16 mouse cellular contexts compared by ENCODE assay signal in the genomic region with DNA sequence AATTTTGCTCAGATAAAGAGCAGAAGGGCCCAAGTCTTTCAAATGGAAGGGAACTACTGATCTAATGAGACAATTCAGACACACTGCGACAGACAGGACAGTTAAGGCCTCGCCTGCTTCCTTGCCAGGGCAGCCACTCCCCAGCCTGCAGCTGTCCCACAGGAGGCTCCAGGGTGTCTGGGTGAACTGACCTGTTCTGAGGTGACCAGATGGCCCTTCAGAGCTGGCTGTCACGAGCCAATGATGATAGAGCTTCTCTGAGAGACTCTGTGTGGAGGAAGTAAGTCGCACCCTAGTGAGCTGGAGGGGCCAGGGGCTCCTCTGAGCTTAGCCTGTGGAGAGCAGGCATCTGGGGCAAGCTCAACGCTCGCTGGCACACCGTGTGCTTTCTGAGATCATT.
DNase-seq lines count a peak whose midpoint lies in the region; ATAC-seq lines count a peak whose summit lies in the region.
"Had no signal": no experiment of that assay in that cellular context is flagged by ENCODE, and none has a peak within 500 bp of the region (broad histone marks: within the 10 kb centered on the region; RNA-seq: fewer than 3 reads in every experiment).

No protein-coding gene starts in this region.

- peaks cover 15% of the 10 kb centered on the region for H3K4me1 ChIP-seq in forebrain, embryonic 16.5 days (replicated peaks; ENCODE audit: control insufficient read depth, insufficient read depth, low read length)
- peaks cover 17% of the 10 kb centered on the region for H3K4me1 ChIP-seq in midbrain, embryonic 14.5 days (ENCODE audit: control insufficient read depth, insufficient read depth, low read length)

- H3K4me3 ChIP-seq in forebrain, embryonic 16.5 days (replicated peaks; ENCODE audit: low read length): no peak overlapping the region
- no peak overlapping the region for H3K4me3 ChIP-seq in midbrain, embryonic 14.5 days (replicated peaks; ENCODE audit: low read depth, low read length)

- H3K27ac ChIP-seq in forebrain, embryonic 16.5 days (ENCODE audit: low read length): peak overlapping the region; percentile 38; the same call in 1 of the 2 replicates
- H3K27ac ChIP-seq in midbrain, embryonic 14.5 days (replicated peaks; ENCODE audit: low read depth, low read length): 0 out of 2 replicates have a peak overlapping the region, but pooled peaks have one; percentile 64

- no peaks in the 10 kb centered on the region for H3K9me3 ChIP-seq in forebrain, embryonic 16.5 days (ENCODE audit: control insufficient read depth, low read length)
- H3K9me3 ChIP-seq in midbrain, embryonic 14.5 days (ENCODE audit: control insufficient read depth, low read length): no peaks in the 10 kb centered on the region

- no peak for ATAC-seq in forebrain, embryonic 16.5 days
- no peak for ATAC-seq in midbrain, embryonic 14.5 days (ENCODE audit: low FRiP score, low TSS enrichment)
- ATAC-seq in erythroblast, adult 5-6 weeks (replicated peaks; ENCODE audit: low FRiP score, poor library complexity, severe bottlenecking): no peak
- ATAC-seq: inflammation-experienced regulatory T-cells, adult 6 months had no signal

- H3K4me2 ChIP-seq in forebrain, embryonic 16.5 days (ENCODE audit: low read length): no peak overlapping the region
- H3K4me2 ChIP-seq in midbrain, embryonic 14.5 days (ENCODE audit: low read length): no peak overlapping the region

- peak; percentile 31 for DNase-seq in gastrocnemius, postnatal 14 days
- DNase-seq in gastrocnemius, adult 8-10 months (ENCODE audit: low spot score in 2 of 2): no peak
- peak; percentile 8 for DNase-seq in A20 (ENCODE audit: low read depth, low spot score)
- DNase-seq in midbrain, embryonic 14.5 days: no peak
- DNase-seq in Muller cell, postnatal 12 days (ENCODE audit: inconsistent ontology term): no peak
- no peak for DNase-seq in urinary bladder, adult 2 months (ENCODE audit: low spot score)
- DNase-seq: adrenal gland, postnatal 25 days; cerebellum, adult 8-10 months; gastrocnemius, postnatal 10 days; lung, adult 2 months; lung, postnatal 36 days; right cerebral cortex, adult 18-20 months; thymus, adult 2 months had no signal

- whole genome bisulfite sequencing in forebrain, embryonic 16.5 days: 63% methylated on average over 7 of the region's 7 CpGs
- 44% methylated on average over 7 of the region's 7 CpGs for WGBS in midbrain, embryonic 14.5 days

- intact Hi-C loops in gastrocnemius, postnatal 14 days (cut with DNase I; ENCODE audit: low total_unique reads): no loop called here

- H3K36me3 ChIP-seq in forebrain, embryonic 16.5 days (ENCODE audit: control insufficient read depth, insufficient read depth): no peaks in the 10 kb centered on the region
- no peaks in the 10 kb centered on the region for H3K36me3 ChIP-seq in midbrain, embryonic 14.5 days (ENCODE audit: control insufficient read depth, insufficient read depth, low read length)

- no peak overlapping the region for H3K9ac ChIP-seq in forebrain, embryonic 16.5 days (replicated peaks; ENCODE audit: low read depth, low read length)
- H3K9ac ChIP-seq in midbrain, embryonic 14.5 days (replicated peaks; ENCODE audit: low read length): no peak overlapping the region; the same call in 1 of the 2 replicates

- H3K27me3 ChIP-seq in forebrain, embryonic 16.5 days (replicated peaks; ENCODE audit: control insufficient read depth, insufficient read depth, low read length): no peaks in the 10 kb centered on the region
- no peaks in the 10 kb centered on the region for H3K27me3 ChIP-seq in midbrain, embryonic 14.5 days (ENCODE audit: control insufficient read depth, insufficient read depth, low read length)

Comparison
In these comparisons a context has a peak if more than half of its experiments do, and no peak if none do; other contexts are left out.
1. DNase-seq: peak in gastrocnemius, postnatal 14 days (single experiment) and A20 (single experiment); none in gastrocnemius, adult 8-10 months (0 of 2), midbrain, embryonic 14.5 days (single experiment), Muller cell, postnatal 12 days (single experiment) and urinary bladder, adult 2 months (single experiment).